Mouse (Mus musculus): ENCODE measurements around the gene Tsga10.
"Not testable (repeated sequence)": the region's sequence is repeated elsewhere in the genome, so short reads cannot be mapped to it uniquely, and the experiment has no call there.

Tsga10 gene

DNA sequence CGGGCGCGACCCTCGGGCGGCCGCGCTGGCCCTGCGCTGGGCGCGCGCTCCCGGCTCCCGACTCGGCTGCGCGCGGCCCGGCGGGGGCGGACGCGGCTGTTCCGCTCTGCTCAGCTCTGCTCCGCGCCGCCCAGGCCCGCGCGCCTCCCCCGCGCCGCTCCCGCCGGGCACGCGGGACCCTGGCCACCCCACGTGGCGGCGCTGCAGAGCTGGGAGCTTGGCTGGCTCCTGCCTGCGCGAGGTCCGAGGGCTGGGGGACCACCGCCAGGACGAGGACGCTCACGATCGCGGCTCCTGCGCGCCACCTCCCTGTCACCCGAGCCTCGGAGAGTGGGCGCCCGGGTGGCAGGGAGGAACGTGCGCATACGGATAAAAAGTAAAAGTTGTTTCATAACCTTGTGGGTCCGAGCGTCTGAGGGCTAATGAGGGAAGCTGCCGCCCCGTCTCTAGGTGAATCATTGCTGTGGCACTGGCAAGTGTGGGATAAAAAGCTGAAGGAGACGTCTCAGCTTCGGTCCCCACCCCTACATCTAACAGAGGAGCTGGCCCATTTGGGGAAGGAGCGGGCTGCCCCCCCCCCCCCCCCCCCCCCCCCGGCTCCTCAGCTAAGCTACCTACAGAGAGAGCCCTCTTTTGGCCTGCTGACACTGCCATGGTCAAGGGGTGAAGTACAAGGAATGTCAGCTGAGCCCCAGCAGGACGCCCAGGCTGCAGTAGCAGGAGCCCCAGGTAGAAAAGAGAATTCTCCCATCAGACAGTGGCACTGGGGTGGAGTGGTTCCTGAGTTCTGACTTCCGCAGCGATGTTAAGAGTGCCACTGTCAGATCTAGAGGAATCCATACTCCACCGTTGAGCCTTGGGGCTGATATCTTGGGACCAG, 146.2 kb downstream of the Tsga10 start, which contains the start of gene 2010300C02Rik:
2010300C02Rik (minus strand) TSS at position 325 of the 880 bp plus-strand sequence.
- DNase-seq (ENCODE audit: low read depth, low spot score), result no peak

DNA sequence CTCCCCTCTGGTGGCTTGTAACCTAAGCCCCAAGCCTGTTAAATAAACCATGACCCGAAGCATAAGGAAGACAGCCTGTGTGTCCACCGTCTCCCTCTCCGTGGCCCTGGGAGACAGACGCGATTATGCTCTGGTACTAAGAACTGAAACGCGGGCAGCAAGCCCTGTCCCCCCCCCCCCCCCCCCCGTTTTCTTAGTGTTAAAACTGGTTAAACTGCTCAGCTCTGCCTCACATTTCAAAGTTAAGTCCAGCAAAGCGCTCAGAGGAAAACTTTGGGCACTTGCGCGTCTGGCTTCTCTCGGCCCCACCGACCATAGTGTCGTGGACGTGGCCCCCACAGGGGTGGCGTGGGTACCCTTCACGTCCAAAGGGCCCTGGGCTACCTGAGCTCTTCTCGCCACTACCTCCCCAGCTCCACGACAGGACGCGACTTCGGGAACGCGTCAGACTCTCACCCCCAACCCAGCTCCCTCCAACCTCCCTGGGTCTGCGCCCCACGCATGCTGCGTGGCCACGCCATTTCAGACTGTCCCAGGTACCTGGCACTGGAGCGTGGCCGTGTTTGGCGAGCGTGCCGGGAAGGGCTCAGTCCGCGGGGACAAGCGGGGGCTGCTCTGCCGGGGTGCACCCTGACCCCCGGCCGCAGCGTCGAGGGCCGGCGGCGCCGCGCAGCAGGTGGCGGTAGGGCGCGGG, 147.1 kb downstream of the Tsga10 start:
- no peak for DNase-seq (ENCODE audit: low read depth, low spot score)

DNA sequence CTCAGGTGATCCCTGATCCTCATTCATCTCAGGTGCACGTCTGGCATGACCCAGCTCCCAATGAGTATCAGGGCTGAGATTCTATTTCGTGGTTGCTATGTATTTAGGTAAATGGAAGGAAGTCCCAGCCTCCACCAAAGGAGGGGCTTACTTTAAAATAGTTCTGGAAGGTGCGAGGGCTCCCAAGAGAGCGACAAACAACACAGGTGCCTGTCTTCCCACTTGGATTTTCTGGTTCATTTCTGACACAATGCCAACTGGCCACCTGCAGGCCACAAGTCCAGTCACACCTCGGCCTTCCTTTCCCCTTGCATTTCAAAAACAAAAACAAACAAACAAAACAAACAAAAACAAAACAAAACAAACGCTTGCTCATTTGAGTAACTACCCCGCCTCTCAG, 147.7 kb downstream of the Tsga10 start:
- no peak for DNase-seq (ENCODE audit: low read depth, low spot score)

DNA sequence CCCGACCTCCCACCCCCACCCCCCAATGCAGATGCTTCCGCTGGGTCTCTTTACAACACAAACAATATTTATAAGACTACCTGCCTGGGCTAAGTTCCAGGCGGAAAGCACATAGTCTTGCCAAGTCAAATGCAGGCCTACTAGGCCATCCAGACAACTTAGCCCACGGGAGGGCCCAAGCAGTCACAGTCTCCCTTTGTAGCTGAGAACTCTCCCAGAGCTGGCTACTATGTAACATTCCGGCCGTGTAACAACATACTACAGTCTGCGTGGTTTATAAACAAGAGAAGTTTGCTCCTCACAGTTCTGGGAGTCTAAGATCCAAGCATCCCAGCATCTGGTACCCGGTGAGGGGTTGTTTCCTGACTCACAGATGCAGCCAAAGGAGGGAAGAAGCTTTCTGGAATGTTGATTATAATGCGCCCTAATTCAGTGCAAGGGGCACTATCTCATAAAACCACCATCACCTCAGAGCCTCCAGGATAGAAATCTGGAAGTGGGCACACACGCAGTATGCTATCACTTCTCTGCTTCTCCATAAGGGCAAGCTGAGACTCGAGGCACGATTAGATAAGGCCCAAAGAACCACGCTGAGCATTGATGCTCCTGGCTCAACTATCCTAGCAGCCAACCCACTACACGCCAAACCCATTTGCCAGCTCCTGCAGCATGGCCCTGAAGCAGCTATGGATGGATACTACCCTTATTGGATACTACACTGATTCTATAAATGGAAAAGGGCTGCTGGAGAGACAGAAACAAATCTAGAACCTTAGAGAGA, 148.6 kb downstream of the Tsga10 start:
- no peak for DNase-seq (ENCODE audit: low read depth, low spot score)

DNA sequence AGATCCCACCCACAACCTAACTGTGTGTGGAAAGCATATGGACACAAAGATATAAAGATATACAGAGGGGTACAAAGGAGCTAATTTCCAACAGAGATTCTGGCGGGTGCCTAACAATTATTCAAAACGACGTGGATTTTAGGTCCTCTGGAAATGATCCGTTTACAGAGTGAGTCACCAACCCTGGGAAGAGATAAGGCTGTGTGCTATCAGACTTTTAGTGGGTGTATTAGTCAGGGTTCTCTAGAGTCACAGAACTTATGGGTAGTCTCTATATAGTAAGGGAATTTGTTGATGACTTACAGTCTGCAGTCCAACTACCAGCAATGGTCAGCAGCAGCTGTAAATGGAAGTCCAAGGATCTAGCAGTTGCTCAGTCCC, 153.9 kb downstream of the Tsga10 start:
- not testable (repeated sequence) for DNase-seq (ENCODE audit: low read depth, low spot score)

DNA sequence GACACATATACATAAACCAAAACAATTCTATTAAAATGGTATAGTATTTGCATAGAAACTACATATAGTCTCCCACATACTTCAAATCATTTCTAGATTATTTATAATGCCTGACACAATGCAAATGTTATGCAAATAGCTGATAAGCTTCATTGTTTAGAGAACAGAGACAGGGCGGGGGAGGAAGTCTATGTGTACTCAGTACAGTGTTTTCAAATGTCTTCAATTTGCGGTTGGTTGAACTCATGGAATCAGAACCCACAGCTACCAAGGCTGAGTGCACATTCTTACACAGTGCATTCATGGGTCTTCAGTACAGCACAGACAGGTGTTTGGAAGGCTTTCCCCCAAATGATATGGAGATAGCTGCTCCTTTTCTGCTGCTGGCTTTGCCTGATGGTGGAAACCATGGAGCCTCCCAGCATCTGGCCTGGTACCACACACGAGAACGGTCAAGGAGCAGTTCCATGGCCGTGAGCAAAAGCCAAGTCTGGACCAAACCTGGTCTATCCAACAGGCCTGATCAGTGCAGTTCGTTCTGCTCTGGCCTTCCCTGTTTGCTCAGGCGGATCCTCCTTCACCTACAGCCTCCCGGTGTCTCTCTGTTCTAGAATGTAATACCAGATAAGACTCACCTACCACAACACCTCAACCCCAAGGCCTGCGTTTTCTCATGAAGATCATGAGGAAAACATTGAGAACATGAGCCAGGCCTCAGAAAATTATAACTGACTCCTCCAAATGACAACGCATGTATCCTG, 154.5 kb downstream of the Tsga10 start:
- DNase-seq (ENCODE audit: low read depth, low spot score), result no peak

DNA sequence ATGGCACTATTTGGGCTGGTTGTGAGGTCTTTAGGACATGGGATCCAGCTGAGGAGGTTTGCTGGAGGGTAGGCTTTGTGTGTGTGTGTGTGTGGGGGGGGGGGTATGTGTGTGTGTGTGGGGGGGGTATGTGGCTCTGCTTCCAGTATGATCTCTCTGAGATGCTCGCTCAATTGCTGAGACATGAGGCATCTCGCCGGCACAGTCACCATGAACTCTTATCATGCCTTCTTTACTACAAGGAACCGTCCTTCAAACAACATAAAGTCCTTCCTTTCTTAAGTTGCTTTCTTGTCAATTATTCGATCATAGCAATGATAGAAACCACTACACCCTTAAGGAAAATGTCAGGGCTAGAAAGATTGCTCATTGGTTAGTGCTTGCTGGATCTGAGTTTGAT, 155.1 kb downstream of the Tsga10 start:
- no peak for DNase-seq (ENCODE audit: low read depth, low spot score)

DNA sequence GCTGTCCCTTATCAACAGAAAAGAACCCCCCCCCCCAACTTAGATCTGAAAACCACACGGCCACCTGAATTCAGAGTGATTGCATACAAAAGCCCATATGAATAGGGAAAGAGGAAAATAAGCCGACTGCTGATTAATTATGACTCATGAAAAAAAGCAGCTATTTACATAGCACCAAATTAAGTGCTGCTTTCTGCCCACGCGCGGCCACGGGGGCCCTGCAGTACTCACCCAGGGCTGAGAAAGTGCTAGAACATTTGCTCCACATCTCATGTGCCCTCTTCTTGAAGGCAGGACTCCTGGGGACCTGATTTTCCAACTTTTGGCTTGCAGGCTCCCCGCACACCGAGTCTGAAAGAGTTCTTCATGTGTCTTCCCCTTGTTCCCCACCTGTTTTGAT, 156.5 kb downstream of the Tsga10 start:
- DNase-seq (ENCODE audit: low read depth, low spot score), result no peak

DNA sequence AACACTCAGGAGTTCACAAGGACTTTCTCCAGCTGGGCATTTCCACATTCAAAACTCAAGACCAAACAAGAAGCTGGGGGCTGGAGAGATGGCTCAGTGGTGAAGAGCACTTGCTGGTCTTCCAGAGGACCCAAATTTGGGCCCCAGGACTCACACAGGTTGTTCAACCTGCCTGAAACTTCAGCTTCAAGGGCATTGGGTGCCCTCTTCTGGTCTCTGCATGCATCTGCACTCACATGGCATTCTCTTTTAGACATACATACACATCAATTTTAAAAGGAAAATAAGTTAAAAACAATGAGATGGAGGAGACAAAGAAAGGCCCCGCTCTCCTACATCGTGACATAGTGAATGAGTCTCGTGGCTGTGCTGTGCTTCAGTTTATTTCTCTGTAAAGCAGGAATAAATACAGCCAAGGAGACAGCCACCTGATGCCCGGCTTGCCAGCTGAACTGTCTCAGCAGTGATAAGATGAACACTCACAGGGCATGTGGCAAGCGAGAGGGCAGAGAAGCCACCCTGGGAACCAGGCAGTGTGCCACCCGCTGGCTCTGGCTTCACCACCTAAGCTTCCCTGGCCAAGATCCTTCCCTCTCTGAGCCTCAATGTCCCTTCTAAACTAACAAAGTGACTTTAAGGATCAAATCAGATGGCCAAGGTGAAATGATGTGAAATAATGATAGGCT, 157.8 kb downstream of the Tsga10 start:
- no peak for DNase-seq (ENCODE audit: low read depth, low spot score)

Data from brain, embryonic 18.5 days (tissue).